Mouse (Mus musculus) intestine, embryonic 14.5 days (tissue): ENCODE measurements at regions not wholly inside any gene's neighbourhood (a gene's known extent, or its start where the extent isn't known, plus 50 kb on each side); places are given as distances from the start of the nearest gene placed in this dataset.

Experiments used
- ATAC-seq: fragments of 200-750 bp; cut with Nextera tagmentation; replicated peaks from 2 replicates; pipeline ENCODE4 v1.8.0; 2017; ENCODE audit warnings: low read depth, moderate number of reproducible peaks, moderate TSS enrichment, moderate library complexity; ENCODE audit not compliant: low FRiP score, low TSS enrichment
- DNase-seq: peaks from one replicate; pipeline ENCODE4 v3.0.0-alpha.2; 2018; ENCODE audit warnings: low spot score
- H3K27ac ChIP-seq: fragments of 300-500 bp; sonication (generic); 2 replicates; pipeline ENCODE4 v1.5.1; 2014; ENCODE audit warnings: low read depth, mild to moderate bottlenecking, control low read depth
- H3K27me3 ChIP-seq: fragments of 300-500 bp; sonication (generic); replicated peaks from 2 replicates; pipeline ENCODE4 v1.6.1; 2014; ENCODE audit warnings: low read length, control low read depth; ENCODE audit not compliant: control insufficient read depth, insufficient read depth
- H3K36me3 ChIP-seq: fragments of 300-500 bp; sonication (generic); 2 replicates; pipeline ENCODE4 v1.6.1; 2014; ENCODE audit warnings: low read length, control low read depth; ENCODE audit not compliant: control insufficient read depth, insufficient read depth
- H3K4me1 ChIP-seq: fragments of 300-500 bp; sonication (generic); replicated peaks from 2 replicates; pipeline ENCODE4 v1.6.1; 2014; ENCODE audit warnings: low read length, control low read depth, mixed read lengths; ENCODE audit not compliant: control insufficient read depth, insufficient read depth
- H3K4me2 ChIP-seq: fragments of 300-500 bp; sonication (generic); 2 replicates; pipeline ENCODE4 v1.6.1; 2014; ENCODE audit warnings: low read length
- H3K4me3 ChIP-seq: fragments of 300-500 bp; sonication (generic); 2 replicates; pipeline ENCODE4 v1.5.1; 2014; ENCODE audit warnings: low read depth, low read length, control low read depth, mixed read lengths
- H3K9ac ChIP-seq: fragments of 300-500 bp; sonication (generic); 2 replicates; pipeline ENCODE4 v1.6.1; 2014; ENCODE audit warnings: mild to moderate bottlenecking, low read length
- H3K9me3 ChIP-seq: fragments of 300-500 bp; sonication (generic); 2 replicates; pipeline ENCODE4 v1.6.1; 2016; ENCODE audit warnings: low read length, control low read depth; ENCODE audit not compliant: control insufficient read depth
- WGBS: fragments of 180-500 bp; shearing (Covaris S2); extraction: QIAGEN DNeasy Blood & Tissue Kit; methylation state at CpG from one replicate; pipeline ENCODE4 v1.1.7; 2014; 5-methylcytosine and 5-hydroxymethylcytosine counted together

- DNase-seq, result no peak
- no peak overlapping the region for H3K4me2 ChIP-seq
- H3K27ac ChIP-seq, result no peak overlapping the region
- H3K9me3 ChIP-seq, result no peaks in the 10 kb centered on the region
- H3K4me3 ChIP-seq, result no peak overlapping the region
- no peak for ATAC-seq
- H3K27me3 ChIP-seq, result no peaks in the 10 kb centered on the region
- H3K9ac ChIP-seq, result no peak overlapping the region
- H3K36me3 ChIP-seq, result no peaks in the 10 kb centered on the region
- 78% methylated on average over 5 of the region's 5 CpGs for WGBS
- H3K4me1 ChIP-seq, result no peaks in the 10 kb centered on the region; the same call in 1 of the 2 replicates
These were observed 138.7 kb downstream of the Foxo1 start for GRCm38 (mm10) chr3:52406778-52407318.

- no peak overlapping the region for H3K4me2 ChIP-seq
- H3K4me1 ChIP-seq, result peaks cover 15% of the 10 kb centered on the region
- H3K27ac ChIP-seq, result no peak overlapping the region
- H3K27me3 ChIP-seq, result no peaks in the 10 kb centered on the region
- no peak for ATAC-seq
- WGBS, result 19% methylated on average over 4 of the region's 4 CpGs
- no peaks in the 10 kb centered on the region for H3K36me3 ChIP-seq
- no peak overlapping the region for H3K4me3 ChIP-seq
- H3K9ac ChIP-seq, result no peak overlapping the region
- no peak for DNase-seq
- no peaks in the 10 kb centered on the region for H3K9me3 ChIP-seq
These were observed 136.5 kb downstream of the Foxo1 start for GRCm38 (mm10) chr3:52404636-52405035.

- Histone ChIP-seq H3K36me3 (no peaks in the 10 kb centered on the region), H3K4me3 (no peak overlapping the region), H3K4me1 (peaks cover 15% of the 10 kb centered on the region), H3K9ac (no peak overlapping the region), H3K27me3 (no peaks in the 10 kb centered on the region), H3K9me3 (no peaks in the 10 kb centered on the region), H3K27ac (no peak overlapping the region), H3K4me2 (no peak overlapping the region)
- 96% methylated on average over 4 of the region's 4 CpGs for WGBS
- no peak for DNase-seq
- no peak for ATAC-seq
These were observed 134.9 kb downstream of the Foxo1 start for GRCm38 (mm10) chr3:52403032-52403431.
